Mouse (Mus musculus) limb, embryonic 13.5 days (tissue): ENCODE data around the gene Tmem168. TPM values are rescaled to one million over a fixed set of nuclear protein-coding genes. Genes with fewer than 3 reads are reported as not detected.

Source experiments
- ATAC-seq: fragments of 200-750 bp; cut with Nextera tagmentation; 2 replicates; pipeline ENCODE4 v1.8.0; 2017; ENCODE audit warnings: low read depth, moderate number of reproducible peaks, moderate TSS enrichment; ENCODE audit not compliant: low FRiP score
- H3K27ac ChIP-seq: fragments of 300-500 bp; sonication (generic); 2 replicates; pipeline ENCODE4 v1.5.1; 2015; ENCODE audit warnings: inconsistent platforms, mild to moderate bottlenecking, moderate library complexity
- H3K27me3 ChIP-seq: fragments of 300-500 bp; sonication (generic); 2 replicates; pipeline ENCODE4 v1.6.1; 2015; ENCODE audit warnings: mild to moderate bottlenecking, inconsistent platforms
- H3K36me3 ChIP-seq: fragments of 300-500 bp; sonication (generic); 2 replicates; pipeline ENCODE4 v1.6.1; 2015; ENCODE audit warnings: inconsistent platforms, mild to moderate bottlenecking, moderate library complexity
- H3K4me1 ChIP-seq: fragments of 300-500 bp; sonication (generic); 2 replicates; pipeline ENCODE4 v1.6.1; 2015; ENCODE audit warnings: inconsistent platforms
- H3K4me2 ChIP-seq: fragments of 300-500 bp; sonication (generic); replicated peaks from 2 replicates; pipeline ENCODE4 v1.6.1; 2015; ENCODE audit warnings: inconsistent platforms, mild to moderate bottlenecking, moderate library complexity
- H3K4me3 ChIP-seq: fragments of 300-500 bp; sonication (generic); 2 replicates; pipeline ENCODE4 v1.5.1; 2015; ENCODE audit warnings: moderate library complexity, mild to moderate bottlenecking, inconsistent platforms
- H3K9ac ChIP-seq: fragments of 300-500 bp; sonication (generic); 2 replicates; pipeline ENCODE4 v1.6.1; 2015; ENCODE audit warnings: mild to moderate bottlenecking, inconsistent platforms
- H3K9me3 ChIP-seq: fragments of 300-500 bp; sonication (generic); 2 replicates; pipeline ENCODE4 v1.6.1; 2016; ENCODE audit warnings: inconsistent platforms
- WGBS: fragments of 180-500 bp; shearing (Covaris S2); methylation state at CpG from one replicate; pipeline ENCODE4 v1.1.7; 2015; 5-methylcytosine and 5-hydroxymethylcytosine counted together
- polyA plus RNA-seq: library from polyadenylated mRNA; unstranded; fragments of >200 nt; fragmentation: Nextera tagmentation; extraction: Ambion mirVana; gene quantifications from 2 replicates; pipeline ENCODE4 v1.2.1, GENCODE M21; 2015

The Tmem168 gene
- polyA plus RNA-seq, 1 experiment from 2014 or later, result 47.0 TPM

GRCm38 (mm10) chr6:13610869-13611268 lies 3.0 kb upstream of the Tmem168 start:
- Histone ChIP-seq H3K4me3 (no peak overlapping the region), H3K4me2 (no peak overlapping the region), H3K9ac (no peak overlapping the region), H3K27me3 (no peaks in the 10 kb centered on the region), H3K27ac (no peak overlapping the region), H3K36me3 (no peaks in the 10 kb centered on the region), H3K4me1 (peaks cover 16% of the 10 kb centered on the region), H3K9me3 (no peaks in the 10 kb centered on the region)
- ATAC-seq, result no peak
- 96% methylated on average over 2 of the region's 2 CpGs for WGBS

DNA sequence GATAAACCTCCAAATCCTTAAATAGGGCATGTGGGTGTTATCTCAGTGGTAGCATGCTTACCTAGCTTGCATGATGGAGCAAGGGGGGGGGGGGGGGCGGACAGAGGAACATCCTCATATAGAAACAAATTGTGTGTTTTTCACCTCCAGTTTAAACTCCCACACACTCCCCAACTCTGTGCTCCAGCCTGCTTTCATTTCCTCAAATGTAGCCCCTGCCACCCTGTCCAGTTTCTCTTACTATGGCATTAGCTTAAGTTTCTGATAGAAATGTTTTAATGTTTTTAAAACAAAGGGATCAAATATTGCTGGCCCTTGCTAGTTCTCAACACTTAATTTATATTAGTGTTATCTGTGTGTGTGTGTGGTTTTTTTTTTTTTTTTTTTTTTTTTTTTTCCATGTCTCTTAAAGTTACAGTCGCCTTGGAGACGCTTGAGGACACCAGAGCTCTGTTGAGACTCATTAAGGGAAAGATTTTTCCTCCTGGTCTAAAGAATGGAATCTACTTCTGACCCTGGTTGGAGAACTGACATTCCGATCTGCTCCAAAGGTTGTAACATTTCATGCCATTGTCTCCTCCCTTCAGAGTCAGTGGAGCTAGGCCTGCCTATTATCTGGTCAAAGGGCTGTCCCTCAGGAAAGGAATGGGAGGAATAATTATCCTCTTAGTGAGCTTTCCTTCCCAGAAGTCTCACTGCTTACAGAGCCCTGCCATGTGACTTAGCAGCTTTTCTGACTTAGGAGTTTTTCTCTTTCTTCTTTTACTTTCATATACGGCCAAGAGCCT lies 1.6 kb upstream of the Tmem168 start:
- 76% methylated on average over 5 of the region's 5 CpGs for WGBS
- Histone ChIP-seq H3K9me3 (no peaks in the 10 kb centered on the region), H3K27ac (no peak overlapping the region), H3K4me3 (no peak overlapping the region), H3K27me3 (no peaks in the 10 kb centered on the region), H3K4me2 (no peak overlapping the region), H3K36me3 (no peaks in the 10 kb centered on the region), H3K4me1 (peaks cover 19% of the 10 kb centered on the region), H3K9ac (no peak overlapping the region)
- ATAC-seq, result no peak

- Histone ChIP-seq H3K27me3 (no peaks in the 10 kb centered on the region), H3K4me2 (peak overlapping the region; percentile 70), H3K9me3 (no peaks in the 10 kb centered on the region), H3K4me1 (peaks cover 20% of the 10 kb centered on the region), H3K9ac (peak overlapping the region; percentile 88), H3K4me3 (peak overlapping the region; percentile 78), H3K36me3 (peaks cover 7% of the 10 kb centered on the region), H3K27ac (peak overlapping the region; percentile 96)
- no peak; the same call in 1 of the 2 replicates for ATAC-seq
- WGBS, result 20% methylated on average over 15 of the region's 15 CpGs
Measured at GRCm38 (mm10) chr6:13606921-13607620, 829 bp downstream of the Tmem168 start.

GRCm38 (mm10) chr6:13606394-13606793 lies 1.5 kb downstream of the Tmem168 start:
- Histone ChIP-seq H3K36me3 (peaks cover 13% of the 10 kb centered on the region), H3K9ac (no peak overlapping the region), H3K4me2 (peak overlapping the region; percentile 70), H3K4me3 (peak overlapping the region; percentile 78), H3K4me1 (peaks cover 27% of the 10 kb centered on the region), H3K9me3 (no peaks in the 10 kb centered on the region), H3K27ac (peak overlapping the region; percentile 96; the same call in 1 of the 2 replicates), H3K27me3 (no peaks in the 10 kb centered on the region)
- 81% methylated on average over 4 of the region's 4 CpGs for WGBS
- no peak for ATAC-seq

DNA sequence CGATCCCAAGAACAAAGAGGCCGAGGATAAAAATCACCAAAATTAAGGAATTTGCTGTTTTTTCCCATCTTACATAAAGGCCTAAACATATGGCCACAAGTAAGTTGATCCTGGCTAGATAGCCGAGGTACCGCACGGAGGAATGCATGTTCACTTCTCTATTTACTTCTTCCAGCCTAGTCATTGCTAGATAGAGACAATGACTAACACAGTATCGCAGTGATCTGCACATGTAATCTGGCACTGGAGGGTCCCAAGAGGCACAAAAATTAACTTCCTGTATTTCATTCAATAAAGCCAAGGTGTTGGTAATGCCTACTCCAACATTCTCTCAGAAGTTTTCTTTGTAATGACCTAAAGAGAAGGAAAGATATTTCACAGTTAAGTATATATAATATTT lies 4.8 kb downstream of the Tmem168 start:
- no peak for ATAC-seq
- H3K27ac ChIP-seq, result no peak overlapping the region
- peaks cover 33% of the 10 kb centered on the region for H3K4me1 ChIP-seq
- peaks cover 13% of the 10 kb centered on the region for H3K36me3 ChIP-seq
- H3K4me3 ChIP-seq, result no peak overlapping the region
- H3K9me3 ChIP-seq, result no peaks in the 10 kb centered on the region
- WGBS, result 94% methylated on average over 6 of the region's 6 CpGs
- H3K4me2 ChIP-seq, result no peak overlapping the region
- no peaks in the 10 kb centered on the region for H3K27me3 ChIP-seq
- H3K9ac ChIP-seq, result no peak overlapping the region

GRCm38 (mm10) chr6:13601587-13601986 lies 6.3 kb downstream of the Tmem168 start:
- no peak for ATAC-seq
- Histone ChIP-seq H3K9me3 (no peaks in the 10 kb centered on the region), H3K27ac (no peak overlapping the region), H3K27me3 (no peaks in the 10 kb centered on the region), H3K36me3 (peaks cover 16% of the 10 kb centered on the region), H3K4me3 (no peak overlapping the region), H3K4me1 (peaks cover 27% of the 10 kb centered on the region), H3K9ac (no peak overlapping the region), H3K4me2 (no peak overlapping the region)
- WGBS, result 78% methylated on average over 6 of the region's 6 CpGs

DNA sequence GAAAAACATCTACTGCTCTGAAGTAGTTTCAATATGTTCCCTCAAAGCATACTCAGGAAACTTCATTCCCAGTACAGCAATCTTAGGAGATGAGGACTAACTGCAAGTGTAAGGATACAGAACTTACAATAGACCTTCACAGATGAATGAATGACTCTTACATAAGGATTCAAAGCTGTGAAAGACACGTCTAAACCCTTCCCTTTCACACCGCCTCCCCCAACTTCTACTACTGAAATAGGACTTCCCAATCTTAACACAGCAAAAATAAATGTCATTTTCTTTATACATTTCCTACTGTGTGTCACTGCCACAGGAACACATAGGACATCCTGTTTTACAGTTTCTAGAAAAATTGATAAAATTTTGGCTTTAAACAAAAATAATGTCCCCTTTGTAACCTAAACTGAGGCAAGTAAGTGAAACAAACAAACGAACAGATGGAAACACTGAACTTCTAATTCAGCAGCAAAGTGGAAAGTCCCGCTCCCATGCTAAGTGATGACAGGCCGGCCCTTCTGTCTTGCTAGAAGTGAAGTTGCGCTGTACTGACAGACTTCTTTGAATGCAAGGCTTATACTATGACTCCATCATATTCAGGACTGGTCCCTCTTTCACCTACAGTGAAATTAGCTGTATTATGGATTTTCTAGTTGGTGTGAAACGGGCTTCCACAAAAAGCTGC lies 9.5 kb downstream of the Tmem168 start:
- WGBS, result 82% methylated on average over 7 of the region's 7 CpGs
- Histone ChIP-seq H3K9me3 (no peaks in the 10 kb centered on the region), H3K27ac (no peak overlapping the region), H3K4me2 (no peak overlapping the region), H3K36me3 (peaks cover 29% of the 10 kb centered on the region), H3K4me1 (peaks cover 18% of the 10 kb centered on the region), H3K4me3 (no peak overlapping the region), H3K27me3 (no peaks in the 10 kb centered on the region), H3K9ac (no peak overlapping the region)
- no peak for ATAC-seq

DNA sequence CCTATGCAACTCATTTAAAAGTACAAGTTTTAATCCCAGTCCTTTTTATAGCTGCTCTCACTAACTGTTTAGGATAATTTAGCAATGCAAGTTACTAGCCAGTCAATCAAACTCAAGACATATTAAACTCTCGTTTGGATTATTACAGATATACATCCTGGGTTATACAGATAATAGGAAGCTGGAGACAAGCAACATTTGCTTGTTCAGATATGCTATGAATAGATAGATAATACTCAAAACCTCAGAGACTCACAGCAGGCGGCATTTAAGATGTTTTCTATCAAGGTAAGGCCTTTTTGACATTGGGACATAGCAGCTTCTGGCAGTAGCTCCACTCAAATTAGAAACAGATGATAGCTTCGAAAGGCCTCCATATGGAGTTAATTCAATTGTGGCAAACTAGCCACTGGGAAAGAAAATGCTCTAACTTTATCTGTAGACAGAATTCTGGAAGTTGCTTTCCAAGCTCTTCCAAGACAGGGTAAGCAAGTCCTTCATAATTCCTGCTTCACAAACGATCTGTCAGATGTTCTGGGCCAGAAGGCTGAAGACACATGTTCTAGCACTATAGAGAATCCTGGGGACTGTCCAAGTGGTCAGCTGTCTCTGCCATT lies 15.1 kb downstream of the Tmem168 start:
- Histone ChIP-seq H3K27me3 (no peaks in the 10 kb centered on the region), H3K4me3 (no peak overlapping the region), H3K4me2 (no peak overlapping the region), H3K36me3 (peaks cover 48% of the 10 kb centered on the region), H3K4me1 (no peaks in the 10 kb centered on the region), H3K27ac (no peak overlapping the region), H3K9ac (no peak overlapping the region), H3K9me3 (no peaks in the 10 kb centered on the region)
- WGBS, result 23% methylated on average over 4 of the region's 4 CpGs
- no peak for ATAC-seq

- Histone ChIP-seq H3K27ac (no peak overlapping the region), H3K4me1 (peaks cover 6% of the 10 kb centered on the region; the same call in 1 of the 2 replicates), H3K9ac (no peak overlapping the region), H3K27me3 (no peaks in the 10 kb centered on the region), H3K9me3 (no peaks in the 10 kb centered on the region), H3K4me2 (no peak overlapping the region), H3K4me3 (no peak overlapping the region), H3K36me3 (peaks cover 42% of the 10 kb centered on the region)
- WGBS, result 9% methylated on average over 2 of the region's 2 CpGs
- ATAC-seq, result no peak
Measured at GRCm38 (mm10) chr6:13586560-13586959, 21.3 kb downstream of the Tmem168 start.

GRCm38 (mm10) chr6:13586154-13586553 lies 21.7 kb downstream of the Tmem168 start:
- Histone ChIP-seq H3K27ac (no peak overlapping the region), H3K9me3 (no peaks in the 10 kb centered on the region), H3K36me3 (peaks cover 38% of the 10 kb centered on the region), H3K4me2 (no peak overlapping the region), H3K27me3 (no peaks in the 10 kb centered on the region), H3K4me1 (peaks cover 6% of the 10 kb centered on the region; the same call in 1 of the 2 replicates), H3K9ac (no peak overlapping the region), H3K4me3 (no peak overlapping the region)
- ATAC-seq, result no peak
- 54% methylated on average over 8 of the region's 8 CpGs for WGBS

DNA sequence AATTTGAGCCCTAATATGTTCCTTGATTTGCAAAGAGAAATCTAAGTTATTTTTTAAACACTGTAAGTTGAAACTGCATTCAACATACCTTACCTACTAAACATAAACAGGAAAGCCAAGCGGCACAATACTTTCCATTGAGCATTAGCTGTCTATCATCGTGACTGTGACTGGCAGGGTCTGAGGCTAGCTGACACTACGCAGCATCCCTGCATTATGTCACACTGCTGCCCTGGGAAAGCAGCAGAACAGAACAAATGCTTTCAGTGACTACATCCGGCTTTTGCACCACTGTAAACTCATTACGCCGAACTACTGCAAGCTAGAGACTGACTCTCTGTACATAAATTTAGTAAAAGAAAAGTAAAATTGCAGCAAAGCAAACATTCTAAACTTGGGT lies 23.1 kb downstream of the Tmem168 start:
- no peak overlapping the region for H3K4me2 ChIP-seq
- ATAC-seq, result no peak
- WGBS, result 81% methylated on average over 6 of the region's 6 CpGs
- no peak overlapping the region for H3K27ac ChIP-seq
- peaks cover 6% of the 10 kb centered on the region; the same call in 1 of the 2 replicates for H3K4me1 ChIP-seq
- H3K9me3 ChIP-seq, result no peaks in the 10 kb centered on the region
- no peak overlapping the region for H3K4me3 ChIP-seq
- peaks cover 37% of the 10 kb centered on the region for H3K36me3 ChIP-seq
- H3K9ac ChIP-seq, result no peak overlapping the region
- H3K27me3 ChIP-seq, result no peaks in the 10 kb centered on the region

- ATAC-seq, result no peak
- Histone ChIP-seq H3K4me1 (peaks cover 6% of the 10 kb centered on the region; the same call in 1 of the 2 replicates), H3K27me3 (no peaks in the 10 kb centered on the region), H3K27ac (no peak overlapping the region), H3K9me3 (no peaks in the 10 kb centered on the region), H3K36me3 (peaks cover 47% of the 10 kb centered on the region), H3K4me2 (no peak overlapping the region), H3K9ac (no peak overlapping the region), H3K4me3 (no peak overlapping the region)
- 87% methylated on average over 1 of the region's 1 CpGs for WGBS
Measured at GRCm38 (mm10) chr6:13582075-13582474, 25.8 kb downstream of the Tmem168 start.
